Mouse (Mus musculus): ENCODE measurements around the gene Enc1.

- TF ChIP-seq CTCF (IDR thresholded peaks at IDR 0.05; ENCODE audit: low read depth) (no peak), EP300 (optimal IDR thresholded peaks at IDR 0.05) (no peak)
These were observed 6.8 kb downstream of the Enc1 start for GRCm38 (mm10) chr13:97247754-97248153.

Data from stomach, postnatal 0 days (tissue).